Mouse (Mus musculus) neural tube, embryonic 12.5 days (tissue): ENCODE measurements at regions not wholly inside any gene's neighbourhood (a gene's known extent, or its start where the extent isn't known, plus 50 kb on each side); places are given as distances from the start of the nearest gene placed in this dataset.
"Not testable (repeated sequence)": the region's sequence is repeated elsewhere in the genome, so short reads cannot be mapped to it uniquely, and the experiment has no call there.

ENCODE experiments used
- ATAC-seq: fragments of 200-750 bp; cut with Nextera tagmentation; 2 replicates; pipeline ENCODE4 v1.8.0; 2017; ENCODE audit warnings: low read depth, mild to moderate bottlenecking, moderate TSS enrichment, moderate library complexity; ENCODE audit not compliant: low FRiP score
- H3K27ac ChIP-seq: fragments of 300-500 bp; sonication (generic); 2 replicates; pipeline ENCODE4 v1.5.1; 2016
- H3K27me3 ChIP-seq: fragments of 300-500 bp; sonication (generic); replicated peaks from 2 replicates; pipeline ENCODE4 v1.6.1; 2016; ENCODE audit warnings: mild to moderate bottlenecking
- H3K36me3 ChIP-seq: fragments of 300-500 bp; sonication (generic); 2 replicates; pipeline ENCODE4 v1.6.1; 2016; ENCODE audit warnings: mild to moderate bottlenecking
- H3K4me1 ChIP-seq: fragments of 300-500 bp; sonication (generic); 2 replicates; pipeline ENCODE4 v1.6.1; 2016
- H3K4me2 ChIP-seq: fragments of 300-500 bp; sonication (generic); replicated peaks from 2 replicates; pipeline ENCODE4 v1.6.1; 2016; ENCODE audit warnings: mild to moderate bottlenecking
- H3K4me3 ChIP-seq: fragments of 300-500 bp; sonication (generic); 2 replicates; pipeline ENCODE4 v1.5.1; 2016
- H3K9ac ChIP-seq: fragments of 300-500 bp; sonication (generic); 2 replicates; pipeline ENCODE4 v1.6.1; 2016; ENCODE audit warnings: mild to moderate bottlenecking
- H3K9me3 ChIP-seq: fragments of 300-500 bp; sonication (generic); 2 replicates; pipeline ENCODE4 v1.6.1; 2016; ENCODE audit warnings: mild to moderate bottlenecking
- WGBS: fragments of 180-500 bp; shearing (Covaris S2); methylation state at CpG from one replicate; pipeline ENCODE4 v1.1.7; 2016; 5-methylcytosine and 5-hydroxymethylcytosine counted together

- no peaks in the 10 kb centered on the region for H3K36me3 ChIP-seq
- no peaks in the 10 kb centered on the region for H3K4me1 ChIP-seq
- no peaks in the 10 kb centered on the region for H3K9me3 ChIP-seq
- WGBS, result 17% methylated on average over 1 of the region's 1 CpGs
- no peak overlapping the region for H3K4me2 ChIP-seq
- H3K4me3 ChIP-seq, result no peak overlapping the region
- no peak overlapping the region for H3K9ac ChIP-seq
- no peak overlapping the region for H3K27ac ChIP-seq
- no peaks in the 10 kb centered on the region for H3K27me3 ChIP-seq
- peak; percentile 34; the same call in 1 of the 2 replicates for ATAC-seq
Measured at GRCm38 (mm10) chr10:25677889-25678288, 141.8 kb upstream of the Smlr1 start.

- Histone ChIP-seq H3K4me2 (no peak overlapping the region), H3K9ac (no peak overlapping the region), H3K4me3 (no peak overlapping the region), H3K36me3 (no peaks in the 10 kb centered on the region), H3K4me1 (no peaks in the 10 kb centered on the region), H3K9me3 (no peaks in the 10 kb centered on the region), H3K27me3 (no peaks in the 10 kb centered on the region), H3K27ac (no peak overlapping the region)
- no peak for ATAC-seq
- 76% methylated on average over 10 of the region's 10 CpGs for WGBS
Measured at GRCm38 (mm10) chr10:25675368-25675767, 139.3 kb upstream of the Smlr1 start.

GRCm38 (mm10) chr10:25670061-25670460 lies 134.0 kb upstream of the Smlr1 start:
- H3K9me3 ChIP-seq, result no peaks in the 10 kb centered on the region
- H3K36me3 ChIP-seq, result no peaks in the 10 kb centered on the region
- no peaks in the 10 kb centered on the region for H3K4me1 ChIP-seq
- no peak overlapping the region for H3K4me2 ChIP-seq
- ATAC-seq, result no peak
- WGBS, result 94% methylated on average over 1 of the region's 1 CpGs
- H3K4me3 ChIP-seq, result no peak overlapping the region
- no peaks in the 10 kb centered on the region for H3K27me3 ChIP-seq
- no peak overlapping the region for H3K27ac ChIP-seq
- H3K9ac ChIP-seq, result no peak overlapping the region

GRCm38 (mm10) chr10:25652742-25653563 lies 116.9 kb upstream of the Smlr1 start:
- no peak for ATAC-seq
- H3K4me1 ChIP-seq, result no peaks in the 10 kb centered on the region
- H3K27ac ChIP-seq, result no peak overlapping the region

GRCm38 (mm10) chr10:25647740-25648139 lies 111.7 kb upstream of the Smlr1 start:
- no peak overlapping the region for H3K4me3 ChIP-seq
- WGBS, result 79% methylated on average over 1 of the region's 1 CpGs
- peaks cover 3% of the 10 kb centered on the region; the same call in 1 of the 2 replicates for H3K9me3 ChIP-seq
- H3K4me2 ChIP-seq, result no peak overlapping the region
- no peaks in the 10 kb centered on the region for H3K36me3 ChIP-seq
- no peaks in the 10 kb centered on the region for H3K27me3 ChIP-seq
- H3K27ac ChIP-seq, result no peak overlapping the region
- no peak overlapping the region for H3K9ac ChIP-seq
- ATAC-seq, result no peak
- H3K4me1 ChIP-seq, result no peaks in the 10 kb centered on the region

More at GRCm38 (mm10) chr10:25652742-25653563, 116.9 kb upstream of the Smlr1 start:
- no peak overlapping the region for H3K4me2 ChIP-seq
- H3K9me3 ChIP-seq, result no peaks in the 10 kb centered on the region
- 72% methylated on average over 16 of the region's 16 CpGs for WGBS
- H3K36me3 ChIP-seq, result no peaks in the 10 kb centered on the region
- no peak overlapping the region for H3K4me3 ChIP-seq
- H3K27me3 ChIP-seq, result no peaks in the 10 kb centered on the region
- no peak overlapping the region for H3K9ac ChIP-seq

- ATAC-seq, result no peak
- Histone ChIP-seq H3K4me1 (no peaks in the 10 kb centered on the region), H3K27ac (no peak overlapping the region), H3K36me3 (no peaks in the 10 kb centered on the region), H3K9me3 (peaks cover 3% of the 10 kb centered on the region), H3K27me3 (no peaks in the 10 kb centered on the region), H3K4me3 (no peak overlapping the region), H3K9ac (no peak overlapping the region), H3K4me2 (no peak overlapping the region)
- 65% methylated on average over 3 of the region's 3 CpGs for WGBS
Measured at GRCm38 (mm10) chr10:25643518-25643993, 107.5 kb upstream of the Smlr1 start.

- H3K27me3 ChIP-seq, result no peaks in the 10 kb centered on the region
- no peaks in the 10 kb centered on the region for H3K36me3 ChIP-seq
- no peaks in the 10 kb centered on the region; the same call in 1 of the 2 replicates for H3K9me3 ChIP-seq
- 87% methylated on average over 9 of the region's 9 CpGs for WGBS
- no peak overlapping the region for H3K4me3 ChIP-seq
- no peaks in the 10 kb centered on the region for H3K4me1 ChIP-seq
- H3K4me2 ChIP-seq, result no peak overlapping the region
- ATAC-seq, result no peak
- H3K9ac ChIP-seq, result no peak overlapping the region
- H3K27ac ChIP-seq, result no peak overlapping the region
Measured at GRCm38 (mm10) chr10:25642079-25642696, 106.1 kb upstream of the Smlr1 start.

- Histone ChIP-seq H3K4me2 (no peak overlapping the region), H3K4me1 (no peaks in the 10 kb centered on the region), H3K9ac (no peak overlapping the region), H3K27me3 (no peaks in the 10 kb centered on the region), H3K36me3 (no peaks in the 10 kb centered on the region), H3K4me3 (no peak overlapping the region), H3K9me3 (no peaks in the 10 kb centered on the region), H3K27ac (no peak overlapping the region)
- 71% methylated on average over 4 of the region's 4 CpGs for WGBS
- ATAC-seq, result no peak
Measured at GRCm38 (mm10) chr10:25633058-25633614, 97.1 kb upstream of the Smlr1 start.

GRCm38 (mm10) chr10:25632306-25632705 lies 96.2 kb upstream of the Smlr1 start:
- no peak overlapping the region for H3K27ac ChIP-seq
- H3K4me1 ChIP-seq, result no peaks in the 10 kb centered on the region
- H3K4me2 ChIP-seq, result no peak overlapping the region
- H3K9me3 ChIP-seq, result no peaks in the 10 kb centered on the region
- no peaks in the 10 kb centered on the region for H3K36me3 ChIP-seq
- H3K4me3 ChIP-seq, result no peak overlapping the region
- H3K27me3 ChIP-seq, result no peaks in the 10 kb centered on the region
- 91% methylated on average over 7 of the region's 7 CpGs for WGBS
- no peak overlapping the region for H3K9ac ChIP-seq
- no peak for ATAC-seq

GRCm38 (mm10) chr10:25622585-25622984 lies 86.5 kb upstream of the Smlr1 start:
- 71% methylated on average over 5 of the region's 5 CpGs for whole genome bisulfite sequencing
- ATAC-seq, result no peak
- Histone ChIP-seq H3K4me2 (no peak overlapping the region), H3K27ac (no peak overlapping the region), H3K4me3 (no peak overlapping the region), H3K9ac (no peak overlapping the region), H3K9me3 (no peaks in the 10 kb centered on the region), H3K27me3 (no peaks in the 10 kb centered on the region), H3K36me3 (no peaks in the 10 kb centered on the region), H3K4me1 (peaks cover 6% of the 10 kb centered on the region)

GRCm38 (mm10) chr10:25621747-25622134 lies 85.7 kb upstream of the Smlr1 start:
- H3K36me3 ChIP-seq, ATAC-seq, H3K9me3 ChIP-seq, H3K4me2 ChIP-seq, H3K9ac ChIP-seq, H3K4me3 ChIP-seq, H3K27ac ChIP-seq, H3K27me3 ChIP-seq, H3K4me1 ChIP-seq: not testable (repeated sequence)
- whole genome bisulfite sequencing, result 41% methylated on average over 1 of the region's 1 CpGs

- peaks cover 6% of the 10 kb centered on the region for H3K4me1 ChIP-seq
- no peak overlapping the region for H3K27ac ChIP-seq
- H3K36me3 ChIP-seq, result no peaks in the 10 kb centered on the region
- no peaks in the 10 kb centered on the region for H3K9me3 ChIP-seq
- no peak overlapping the region for H3K4me3 ChIP-seq
- 34% methylated on average over 10 of the region's 10 CpGs for WGBS
- 0 out of 2 replicates have a peak overlapping the region, but pooled peaks have one; percentile 19 for H3K4me2 ChIP-seq
- no peaks in the 10 kb centered on the region for H3K27me3 ChIP-seq
- ATAC-seq, result peak; percentile 65; the same call in 1 of the 2 replicates
- no peak overlapping the region for H3K9ac ChIP-seq
Measured at GRCm38 (mm10) chr10:25620939-25621746, 85.1 kb upstream of the Smlr1 start.
